Mouse (Mus musculus): ENCODE data around the gene 6820408C15Rik. TPM values are rescaled to one million over a fixed set of nuclear protein-coding genes. Genes with fewer than 3 reads are reported as not detected.

The 6820408C15Rik gene
- polyA plus RNA-seq, 1 experiment from 2014 or later: 2.8 TPM

- Histone ChIP-seq H3K9me3 (replicated peaks; ENCODE audit: control insufficient read depth, low read length) (no peaks in the 10 kb centered on the region), H3K4me1 (ENCODE audit: control insufficient read depth, insufficient read depth, low read length) (peaks cover under 1% of the 10 kb centered on the region; the same call in 1 of the 2 replicates), H3K27ac (ENCODE audit: low read depth, low read length) (no peak overlapping the region), H3K4me3 (ENCODE audit: low read depth, low read length) (no peak overlapping the region), H3K36me3 (ENCODE audit: control insufficient read depth, insufficient read depth, low read length) (no peaks in the 10 kb centered on the region), H3K9ac (ENCODE audit: low read length) (no peak overlapping the region), H3K27me3 (replicated peaks; ENCODE audit: control insufficient read depth, insufficient read depth, low read length) (no peaks in the 10 kb centered on the region), H3K4me2 (ENCODE audit: low read length) (no peak overlapping the region)
- DNase-seq (ENCODE audit: low spot score) (no peak), ATAC-seq (no peak)
- WGBS: 76% methylated on average over 4 of the region's 4 CpGs
These were observed 26.9 kb downstream of the 6820408C15Rik start for GRCm38 (mm10) chr2:152442322-152442721.

GRCm38 (mm10) chr2:152443281-152443680, 27.9 kb downstream of the 6820408C15Rik start:
- Histone ChIP-seq H3K9ac (ENCODE audit: low read length) (no peak overlapping the region), H3K36me3 (ENCODE audit: control insufficient read depth, insufficient read depth, low read length) (no peaks in the 10 kb centered on the region), H3K4me1 (ENCODE audit: control insufficient read depth, insufficient read depth, low read length) (no peaks in the 10 kb centered on the region), H3K27me3 (replicated peaks; ENCODE audit: control insufficient read depth, insufficient read depth, low read length) (no peaks in the 10 kb centered on the region), H3K4me3 (ENCODE audit: low read depth, low read length) (no peak overlapping the region), H3K27ac (ENCODE audit: low read depth, low read length) (no peak overlapping the region), H3K4me2 (ENCODE audit: low read length) (no peak overlapping the region), H3K9me3 (replicated peaks; ENCODE audit: control insufficient read depth, low read length) (no peaks in the 10 kb centered on the region)
- peak; percentile 41 for DNase-seq (ENCODE audit: low spot score)
- ATAC-seq: no peak
- 77% methylated on average over 8 of the region's 8 CpGs for WGBS

GRCm38 (mm10) chr2:152446642-152447041, 31.3 kb downstream of the 6820408C15Rik start:
- H3K4me1 ChIP-seq (ENCODE audit: control insufficient read depth, insufficient read depth, low read length): no peaks in the 10 kb centered on the region
- 81% methylated on average over 2 of the region's 2 CpGs for WGBS

GRCm38 (mm10) chr2:152447461-152447860, 32.1 kb downstream of the 6820408C15Rik start:
- ATAC-seq: no peak
- H3K27ac ChIP-seq (ENCODE audit: low read depth, low read length): no peak overlapping the region
- 55% methylated on average over 5 of the region's 5 CpGs for WGBS

More at GRCm38 (mm10) chr2:152446642-152447041, 31.3 kb downstream of the 6820408C15Rik start:
- no peak overlapping the region for H3K4me3 ChIP-seq (ENCODE audit: low read depth, low read length)
- H3K36me3 ChIP-seq (ENCODE audit: control insufficient read depth, insufficient read depth, low read length): no peaks in the 10 kb centered on the region
- H3K27me3 ChIP-seq (replicated peaks; ENCODE audit: control insufficient read depth, insufficient read depth, low read length): no peaks in the 10 kb centered on the region
- no peak overlapping the region for H3K4me2 ChIP-seq (ENCODE audit: low read length)
- no peaks in the 10 kb centered on the region for H3K9me3 ChIP-seq (replicated peaks; ENCODE audit: control insufficient read depth, low read length)
- H3K27ac ChIP-seq (ENCODE audit: low read depth, low read length): no peak overlapping the region
- DNase-seq (ENCODE audit: low spot score) (no peak), ATAC-seq (no peak)
- H3K9ac ChIP-seq (ENCODE audit: low read length): no peak overlapping the region

GRCm38 (mm10) chr2:152450241-152450640, 34.9 kb downstream of the 6820408C15Rik start:
- Histone ChIP-seq H3K9me3 (replicated peaks; ENCODE audit: control insufficient read depth, low read length) (no peaks in the 10 kb centered on the region), H3K27me3 (replicated peaks; ENCODE audit: control insufficient read depth, insufficient read depth, low read length) (no peaks in the 10 kb centered on the region), H3K9ac (ENCODE audit: low read length) (no peak overlapping the region), H3K4me3 (ENCODE audit: low read depth, low read length) (no peak overlapping the region), H3K36me3 (ENCODE audit: control insufficient read depth, insufficient read depth, low read length) (no peaks in the 10 kb centered on the region), H3K4me2 (ENCODE audit: low read length) (no peak overlapping the region), H3K27ac (ENCODE audit: low read depth, low read length) (no peak overlapping the region), H3K4me1 (ENCODE audit: control insufficient read depth, insufficient read depth, low read length) (no peaks in the 10 kb centered on the region)
- DNase-seq (ENCODE audit: low spot score) (peak; percentile 74), ATAC-seq (0 out of 2 replicates have a peak, but pooled peaks have one; percentile 34)
- 8% methylated on average over 5 of the region's 5 CpGs for WGBS

More at GRCm38 (mm10) chr2:152447461-152447860, 32.1 kb downstream of the 6820408C15Rik start:
- Histone ChIP-seq H3K4me1 (ENCODE audit: control insufficient read depth, insufficient read depth, low read length) (no peaks in the 10 kb centered on the region), H3K9ac (ENCODE audit: low read length) (no peak overlapping the region), H3K4me3 (ENCODE audit: low read depth, low read length) (no peak overlapping the region), H3K36me3 (ENCODE audit: control insufficient read depth, insufficient read depth, low read length) (no peaks in the 10 kb centered on the region), H3K27me3 (replicated peaks; ENCODE audit: control insufficient read depth, insufficient read depth, low read length) (no peaks in the 10 kb centered on the region), H3K4me2 (ENCODE audit: low read length) (no peak overlapping the region), H3K9me3 (replicated peaks; ENCODE audit: control insufficient read depth, low read length) (no peaks in the 10 kb centered on the region)
- DNase-seq (ENCODE audit: low spot score): no peak

GRCm38 (mm10) chr2:152452101-152452781, 36.9 kb downstream of the 6820408C15Rik start:
- Histone ChIP-seq H3K9me3 (replicated peaks; ENCODE audit: control insufficient read depth, low read length) (no peaks in the 10 kb centered on the region), H3K9ac (ENCODE audit: low read length) (no peak overlapping the region), H3K4me1 (ENCODE audit: control insufficient read depth, insufficient read depth, low read length) (no peaks in the 10 kb centered on the region), H3K4me2 (ENCODE audit: low read length) (no peak overlapping the region), H3K4me3 (ENCODE audit: low read depth, low read length) (no peak overlapping the region), H3K36me3 (ENCODE audit: control insufficient read depth, insufficient read depth, low read length) (no peaks in the 10 kb centered on the region), H3K27me3 (replicated peaks; ENCODE audit: control insufficient read depth, insufficient read depth, low read length) (no peaks in the 10 kb centered on the region), H3K27ac (ENCODE audit: low read depth, low read length) (no peak overlapping the region)
- 68% methylated on average over 4 of the region's 4 CpGs for WGBS
- DNase-seq (ENCODE audit: low spot score): no peak
- ATAC-seq: no peak

GRCm38 (mm10) chr2:152459241-152459640, 43.9 kb downstream of the 6820408C15Rik start:
- no peaks in the 10 kb centered on the region for H3K4me1 ChIP-seq (ENCODE audit: control insufficient read depth, insufficient read depth, low read length)
- H3K4me2 ChIP-seq (ENCODE audit: low read length): no peak overlapping the region
- no peak overlapping the region for H3K27ac ChIP-seq (ENCODE audit: low read depth, low read length)
- 61% methylated on average over 13 of the region's 13 CpGs for WGBS
- no peak overlapping the region for H3K4me3 ChIP-seq (ENCODE audit: low read depth, low read length)
- H3K9me3 ChIP-seq (replicated peaks; ENCODE audit: control insufficient read depth, low read length): no peaks in the 10 kb centered on the region
- DNase-seq (ENCODE audit: low spot score): peak; percentile 11
- ATAC-seq: no peak
- no peak overlapping the region for H3K9ac ChIP-seq (ENCODE audit: low read length)
- H3K36me3 ChIP-seq (ENCODE audit: control insufficient read depth, insufficient read depth, low read length): no peaks in the 10 kb centered on the region
- no peaks in the 10 kb centered on the region for H3K27me3 ChIP-seq (replicated peaks; ENCODE audit: control insufficient read depth, insufficient read depth, low read length)

GRCm38 (mm10) chr2:152464570-152465150, 49.3 kb downstream of the 6820408C15Rik start, which contains the start of gene Defb23:
TSS of gene Defb23 (minus strand) at chr2:152464620.
- Histone ChIP-seq H3K36me3 (ENCODE audit: control insufficient read depth, insufficient read depth, low read length) (no peaks in the 10 kb centered on the region), H3K27ac (ENCODE audit: low read depth, low read length) (no peak within 1 kb of the TSS), H3K9me3 (replicated peaks; ENCODE audit: control insufficient read depth, low read length) (no peaks in the 10 kb centered on the region), H3K4me3 (ENCODE audit: low read depth, low read length) (no peak within 1 kb of the TSS), H3K4me1 (ENCODE audit: control insufficient read depth, insufficient read depth, low read length) (no peaks in the 10 kb centered on the region), H3K27me3 (replicated peaks; ENCODE audit: control insufficient read depth, insufficient read depth, low read length) (no peaks in the 10 kb centered on the region), H3K9ac (ENCODE audit: low read length) (no peak within 1 kb of the TSS), H3K4me2 (ENCODE audit: low read length) (no peak within 1 kb of the TSS)
- ATAC-seq (no peak), DNase-seq (ENCODE audit: low spot score) (no peak)
- WGBS: 93% methylated on average over 3 of the region's 3 CpGs

DNA sequence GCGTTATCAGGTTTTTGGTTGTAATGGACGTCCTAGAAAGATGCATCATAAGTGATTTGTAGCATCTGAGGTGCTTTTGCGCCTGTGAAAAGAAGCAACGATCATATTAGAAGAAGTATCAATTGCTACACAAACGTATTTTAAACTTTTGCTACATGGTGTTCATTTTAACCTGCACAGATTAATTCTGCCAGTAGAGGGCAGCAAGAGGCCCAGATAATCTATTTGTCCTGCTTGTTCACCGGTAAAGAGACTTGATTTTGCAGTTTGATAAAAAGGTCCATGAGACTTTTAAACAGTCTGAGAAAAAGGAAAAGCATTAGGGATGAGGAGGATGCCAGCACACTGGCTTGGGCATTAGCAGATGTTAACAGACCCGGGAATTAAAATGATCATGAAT, 55.6 kb downstream of the 6820408C15Rik start:
- H3K9ac ChIP-seq (ENCODE audit: low read length): no peak overlapping the region
- H3K27ac ChIP-seq (ENCODE audit: low read depth, low read length): no peak overlapping the region
- DNase-seq (ENCODE audit: low spot score): peak; percentile 72
- H3K4me1 ChIP-seq (ENCODE audit: control insufficient read depth, insufficient read depth, low read length): no peaks in the 10 kb centered on the region
- no peak for ATAC-seq
- H3K27me3 ChIP-seq (replicated peaks; ENCODE audit: control insufficient read depth, insufficient read depth, low read length): no peaks in the 10 kb centered on the region
- H3K4me3 ChIP-seq (ENCODE audit: low read depth, low read length): no peak overlapping the region
- no peaks in the 10 kb centered on the region for H3K36me3 ChIP-seq (ENCODE audit: control insufficient read depth, insufficient read depth, low read length)
- no peak overlapping the region for H3K4me2 ChIP-seq (ENCODE audit: low read length)
- WGBS: 31% methylated on average over 7 of the region's 7 CpGs
- H3K9me3 ChIP-seq (replicated peaks; ENCODE audit: control insufficient read depth, low read length): no peaks in the 10 kb centered on the region
